Mouse (Mus musculus): Measurements from ENCODE around the gene Gm49336.

The Gm49336 gene

DNA sequence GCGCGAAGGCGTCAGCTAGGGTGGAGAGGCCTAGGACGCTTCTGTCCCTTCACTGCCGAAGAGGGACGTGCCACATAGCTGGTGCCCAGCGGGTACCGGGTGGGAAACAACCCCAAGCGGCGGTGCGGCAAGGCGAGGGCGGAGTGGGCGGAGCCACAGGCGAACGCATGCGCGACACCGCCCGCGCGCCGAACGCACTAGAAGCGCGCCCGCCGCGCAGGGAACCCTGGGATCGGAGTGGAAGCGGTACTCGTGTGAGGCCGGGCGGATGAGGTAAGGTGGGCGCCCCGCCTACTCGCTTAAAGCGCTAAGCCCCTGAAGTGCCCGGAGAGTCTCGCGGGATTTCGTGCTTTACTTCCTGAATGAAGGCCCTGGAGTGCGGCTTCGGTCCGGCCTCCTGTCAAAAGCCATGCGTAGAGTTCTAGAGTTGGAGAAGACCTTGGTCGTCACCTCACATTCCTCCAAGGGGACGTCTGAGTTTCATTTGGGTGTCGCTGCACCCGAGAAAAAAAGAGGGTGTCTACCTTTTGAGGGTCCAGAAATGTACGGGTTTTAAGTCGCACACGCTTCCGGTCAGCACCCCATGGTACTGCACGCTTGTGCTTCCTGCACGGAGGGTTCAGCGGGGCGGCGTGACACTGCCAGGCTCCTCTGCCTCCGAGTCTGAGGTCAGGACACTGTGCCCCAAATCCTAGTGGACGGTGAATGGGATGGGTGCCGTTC, at the start of gene Gm49336, which contains the start of gene Nupl1:
TSS of gene Gm49336 (minus strand) at position 227 of the 723 bp plus-strand sequence.
TSS of gene Nupl1 (minus strand) at position 151 of the 723 bp plus-strand sequence.
- peak; percentile 87 for DNase-seq (ENCODE audit: low spot score)

DNA sequence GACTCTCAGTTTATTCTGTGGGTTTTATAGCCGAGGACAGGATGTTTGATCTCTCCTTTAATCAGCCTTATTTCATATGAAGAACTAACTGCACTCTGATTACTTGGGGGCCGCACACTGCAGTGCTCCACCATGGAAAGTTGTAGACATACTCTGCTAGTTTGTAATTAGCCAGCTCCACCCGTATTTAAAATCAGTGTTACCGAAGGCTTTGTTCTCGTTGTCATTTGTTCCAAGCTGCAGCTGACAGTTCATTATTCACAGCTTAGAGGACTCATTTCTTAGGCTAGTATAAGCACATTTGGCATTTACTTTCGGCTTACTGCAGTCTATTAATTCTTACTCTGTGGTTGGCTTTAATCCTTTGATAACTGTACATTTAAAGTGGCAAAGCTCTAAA, 49.7 kb upstream of the Gm49336 start:
- no peak for DNase-seq (ENCODE audit: low spot score)

DNA sequence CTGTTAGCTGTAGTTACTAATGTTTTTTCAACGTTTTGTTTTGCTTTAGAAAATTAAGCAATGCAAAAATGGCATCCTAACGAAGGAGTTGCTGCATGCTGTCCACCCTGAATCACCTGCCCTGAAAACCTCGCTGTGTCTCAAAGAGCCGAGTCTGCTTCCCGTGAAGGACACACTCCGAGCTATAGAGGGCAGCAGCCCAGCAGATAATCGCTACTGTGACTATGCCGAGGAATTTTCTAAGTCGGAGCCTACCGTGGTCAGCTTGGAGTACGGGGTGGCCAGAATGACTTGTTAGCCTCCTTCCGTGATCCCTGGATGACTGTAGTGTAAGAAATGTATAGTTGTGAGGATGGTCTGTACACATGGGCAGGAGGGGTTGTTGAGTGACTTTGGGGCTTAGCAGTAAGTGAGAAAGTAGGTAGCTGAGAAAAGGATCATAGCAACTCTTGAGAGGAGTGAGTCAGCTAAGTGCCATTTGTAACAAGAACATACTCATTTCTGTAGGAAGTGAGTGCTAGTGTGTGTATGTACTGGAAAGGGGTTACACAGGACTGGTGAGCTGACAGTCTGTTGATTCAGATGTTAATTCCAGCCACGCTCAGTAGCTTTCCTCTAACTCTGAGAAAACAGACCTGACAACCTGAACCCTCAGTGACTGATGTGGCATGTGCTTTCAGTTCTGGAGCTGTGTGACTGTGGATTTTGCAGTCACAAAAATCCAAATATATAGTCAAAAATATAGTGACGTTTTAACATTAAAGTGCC, 49.1 kb upstream of the Gm49336 start:
- DNase-seq (ENCODE audit: low spot score), result no peak

DNA sequence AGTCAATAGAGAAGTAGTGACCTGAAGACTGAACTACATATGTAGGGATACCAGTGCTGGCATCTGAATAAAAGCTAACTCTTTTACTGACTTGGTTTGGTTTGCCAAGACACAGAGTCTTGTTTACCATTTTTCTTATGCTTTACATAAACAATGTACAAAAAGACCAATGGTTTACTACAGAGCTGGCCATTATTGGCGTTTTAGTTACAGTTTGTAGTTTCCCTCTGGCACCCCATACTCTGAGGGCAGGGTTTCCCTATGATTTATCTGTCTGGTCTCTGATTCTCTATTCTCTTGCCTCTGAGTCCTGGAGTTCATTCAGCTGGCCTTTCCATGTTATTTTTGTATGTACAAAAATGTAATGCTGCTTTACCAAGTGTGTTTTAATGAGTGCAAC, 44.2 kb upstream of the Gm49336 start:
- DNase-seq (ENCODE audit: low spot score), result no peak

DNA sequence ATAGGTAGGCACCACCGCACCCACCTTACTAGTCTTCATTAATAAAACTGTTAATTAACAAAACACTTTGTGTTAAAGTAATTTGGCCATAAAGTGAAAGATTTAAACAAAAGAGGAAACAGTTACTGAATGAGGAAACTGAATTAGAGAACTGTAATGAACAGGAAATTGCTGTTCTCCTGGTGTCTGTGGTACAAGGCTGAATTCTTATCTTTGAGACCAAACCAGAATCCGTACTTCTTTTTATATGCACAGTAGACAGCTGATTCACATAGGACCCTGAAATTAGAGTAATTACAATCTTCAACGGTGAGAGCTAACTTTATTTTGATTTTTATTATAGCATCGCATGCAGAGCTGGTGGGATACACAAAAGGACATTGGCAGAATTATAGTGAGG, 39.1 kb upstream of the Gm49336 start:
- DNase-seq (ENCODE audit: low spot score), result no peak

DNA sequence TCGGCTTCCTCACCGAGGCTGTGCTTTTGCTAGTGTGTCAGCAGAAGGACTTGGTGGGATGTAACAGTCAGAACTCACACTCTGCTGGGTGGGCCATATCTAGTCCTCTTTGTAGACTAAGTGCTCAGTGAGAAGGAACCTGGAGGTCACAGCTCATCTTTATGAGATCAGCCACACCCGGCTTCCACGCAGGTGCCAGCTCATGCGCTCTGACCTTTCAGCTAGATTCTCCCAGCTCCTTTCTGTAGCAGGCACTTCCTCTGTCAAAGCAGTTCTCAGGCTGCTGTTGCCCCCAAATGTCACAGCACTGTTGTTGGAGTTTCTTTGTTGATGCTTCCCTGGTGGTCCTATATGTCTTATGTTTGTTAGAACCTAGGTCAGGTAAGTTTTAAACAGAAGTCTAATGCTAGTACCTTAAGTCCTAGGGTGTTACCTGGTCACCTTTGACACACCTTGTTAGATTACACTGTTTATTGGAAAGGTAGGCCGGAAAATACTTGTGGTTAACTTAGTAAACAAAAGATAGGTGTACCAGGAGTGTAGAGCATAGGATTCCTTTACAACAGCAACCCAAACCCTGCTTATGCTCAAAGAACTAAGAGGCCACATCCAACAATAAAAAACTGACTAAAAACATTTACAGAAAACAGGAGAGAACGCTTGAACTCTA, 35.0 kb upstream of the Gm49336 start:
- no peak for DNase-seq (ENCODE audit: low spot score)

DNA sequence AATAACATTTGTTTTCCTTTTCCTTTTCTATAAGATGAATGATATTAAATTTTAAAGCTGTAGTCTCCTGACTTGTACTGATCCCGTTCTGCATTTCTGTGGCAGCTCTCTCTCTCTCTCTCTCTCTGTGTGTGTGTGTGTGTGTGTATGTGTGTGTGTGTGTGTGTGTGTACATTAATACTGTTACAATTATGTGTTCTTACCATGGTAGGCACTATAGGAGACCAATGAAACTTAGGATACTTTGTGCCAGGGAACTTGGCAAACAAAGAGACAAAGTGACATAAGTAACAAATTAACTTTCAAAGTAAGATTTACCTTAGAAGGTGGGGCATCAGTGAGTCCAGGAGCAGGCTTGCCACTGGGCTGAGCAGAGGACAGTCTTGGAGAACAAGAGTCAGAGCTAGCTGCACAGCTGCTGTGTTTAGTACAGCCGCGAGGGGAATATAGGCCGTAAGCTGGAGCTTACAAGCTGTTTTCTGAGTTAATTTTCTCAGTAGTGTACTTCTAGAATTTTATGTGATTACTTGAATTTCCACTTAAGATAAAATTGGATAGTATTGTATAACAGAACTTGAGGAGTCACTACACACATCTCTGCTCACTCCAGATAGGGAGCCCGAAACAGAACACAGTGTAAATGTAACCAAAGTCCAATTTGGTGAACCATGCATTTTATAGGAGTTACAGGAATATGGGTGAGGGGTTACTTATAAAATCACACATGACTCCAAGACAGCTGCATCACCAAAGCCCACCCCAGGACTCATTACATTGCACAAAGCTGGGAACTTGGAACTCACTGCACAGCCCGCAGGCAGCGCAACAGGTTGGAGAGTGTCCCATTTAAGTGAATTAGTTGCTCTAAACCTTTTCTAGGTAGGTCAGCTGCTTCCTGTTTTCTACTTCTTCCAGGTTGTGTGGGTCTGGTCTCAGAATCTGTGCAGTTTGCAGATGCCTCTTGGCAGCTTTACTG, 24.3 kb upstream of the Gm49336 start:
- DNase-seq (ENCODE audit: low spot score), result no peak

DNA sequence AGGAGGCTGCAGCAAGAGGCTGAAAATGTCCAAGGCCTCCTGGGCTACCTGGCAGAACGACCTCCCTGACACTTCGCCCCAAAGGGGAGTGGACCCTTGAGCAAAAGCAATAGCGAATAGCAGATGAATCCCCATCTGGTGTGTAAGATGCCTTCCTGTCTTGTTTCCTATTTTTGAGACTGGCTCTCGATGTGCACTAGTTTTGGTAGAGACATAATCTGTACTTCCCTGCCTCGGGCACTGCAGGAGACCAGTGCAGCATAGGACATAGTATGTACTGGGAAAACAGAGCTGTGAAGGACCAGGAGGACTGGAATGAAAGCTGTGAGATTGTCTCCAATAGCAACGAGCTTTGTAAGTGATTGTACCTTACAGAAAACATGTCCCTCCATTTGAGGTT, 22.0 kb upstream of the Gm49336 start:
- no peak for DNase-seq (ENCODE audit: low spot score)

DNA sequence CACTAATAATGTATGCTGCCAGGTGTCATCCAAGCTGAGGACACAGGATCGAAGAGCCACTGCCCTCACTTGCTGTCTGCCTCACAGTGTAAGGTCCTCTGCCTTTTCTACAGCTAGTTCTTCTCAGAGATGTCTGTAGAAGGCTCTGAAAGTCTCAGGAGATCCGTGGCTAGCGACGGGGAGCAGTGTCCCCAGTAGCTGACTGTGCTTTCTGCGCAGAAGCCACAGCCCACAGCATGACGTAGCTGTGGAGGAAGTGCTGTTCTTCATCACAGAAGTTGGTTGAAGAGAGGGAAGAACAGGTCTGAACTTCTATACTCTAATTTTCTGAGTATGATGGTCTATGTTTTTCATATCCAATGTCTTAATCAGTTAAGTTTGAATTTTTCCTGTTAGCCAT, 18.0 kb upstream of the Gm49336 start:
- no peak for DNase-seq (ENCODE audit: low spot score)

DNA sequence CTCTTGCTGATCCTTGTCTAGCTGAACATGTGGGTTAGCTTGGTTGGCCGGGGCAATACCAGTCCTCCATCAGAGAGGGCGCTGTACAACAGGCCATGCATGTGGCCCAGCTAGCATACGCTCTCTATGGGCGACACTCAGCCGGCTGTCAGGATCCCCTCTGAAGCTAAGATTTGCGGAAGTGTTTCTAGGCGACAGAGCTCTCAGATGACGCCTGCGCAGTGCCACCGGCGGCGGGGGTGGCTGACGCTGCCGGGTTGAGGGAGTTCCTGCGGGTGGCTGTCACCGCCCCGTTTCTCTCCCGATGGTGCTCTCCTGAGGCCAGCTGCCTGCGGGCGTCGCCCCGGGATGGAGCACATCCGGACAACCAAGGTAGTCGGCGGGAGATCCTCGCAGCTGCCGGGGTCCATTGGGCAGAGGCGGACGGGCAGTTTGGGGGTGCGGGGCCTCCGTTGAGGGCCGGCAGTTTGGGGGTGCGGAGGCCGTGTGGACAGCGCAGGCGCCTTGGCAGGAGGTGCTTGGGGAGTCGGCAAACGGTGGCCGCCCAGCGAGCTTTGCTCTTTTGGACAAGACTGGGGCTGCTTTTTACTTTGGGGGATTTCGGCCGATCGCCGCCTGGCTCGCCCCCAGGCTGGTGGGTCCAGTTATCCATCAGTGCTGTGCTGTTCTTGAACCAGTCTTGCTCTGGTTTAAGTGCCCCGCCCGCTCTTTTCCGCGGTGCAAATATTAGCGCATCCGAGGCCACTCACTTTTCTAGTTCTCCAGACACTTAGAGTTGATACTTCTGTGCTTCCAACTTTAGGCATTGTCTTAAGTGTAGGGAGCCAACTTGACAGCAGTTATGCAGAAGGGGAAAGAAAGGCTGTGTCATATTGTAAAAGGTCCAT, 13.9 kb upstream of the Gm49336 start, which contains the start of gene Mtmr6:
TSS of gene Mtmr6 (plus strand) at position 239 of the 887 bp plus-strand sequence.
- DNase-seq (ENCODE audit: low spot score), result peak; percentile 79

DNA sequence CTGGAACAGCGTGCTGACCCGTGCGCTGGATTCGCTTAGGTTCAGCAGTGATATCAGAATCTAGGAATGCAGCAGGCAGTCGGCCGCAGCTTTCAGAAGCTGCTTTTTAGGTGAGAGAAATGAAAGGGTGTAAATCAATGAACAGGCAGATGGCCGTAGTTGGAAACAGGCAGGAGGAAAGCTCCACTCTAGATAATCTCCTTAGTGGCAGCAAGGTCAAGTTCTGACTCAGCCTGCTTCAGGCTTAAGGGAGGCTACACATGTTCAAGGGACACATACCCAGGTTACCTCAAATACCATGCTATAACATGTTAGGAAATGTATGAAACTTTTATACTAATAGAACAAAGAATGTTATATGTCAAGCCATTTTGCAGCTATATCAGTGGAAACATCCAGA, 11.0 kb upstream of the Gm49336 start:
- no peak for DNase-seq (ENCODE audit: low spot score)

DNA sequence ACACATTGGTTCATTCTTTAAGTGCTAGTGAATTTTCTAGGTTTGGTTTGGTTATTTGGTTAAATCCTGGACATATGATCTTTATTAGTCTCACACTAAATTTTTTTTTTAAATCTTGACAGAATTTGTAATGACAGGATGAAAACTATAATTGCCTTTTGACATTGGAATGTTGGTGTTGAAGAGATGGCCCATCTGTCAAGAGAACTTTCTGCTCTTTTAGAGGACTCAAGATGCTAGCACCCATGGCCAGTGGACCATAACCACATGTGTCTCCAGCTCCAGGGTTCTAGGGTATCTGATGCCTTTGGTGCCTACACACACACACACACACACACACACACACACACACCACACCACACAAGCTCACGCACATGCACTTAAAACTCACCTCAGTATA, 6.5 kb upstream of the Gm49336 start:
- no peak for DNase-seq (ENCODE audit: low spot score)

DNA sequence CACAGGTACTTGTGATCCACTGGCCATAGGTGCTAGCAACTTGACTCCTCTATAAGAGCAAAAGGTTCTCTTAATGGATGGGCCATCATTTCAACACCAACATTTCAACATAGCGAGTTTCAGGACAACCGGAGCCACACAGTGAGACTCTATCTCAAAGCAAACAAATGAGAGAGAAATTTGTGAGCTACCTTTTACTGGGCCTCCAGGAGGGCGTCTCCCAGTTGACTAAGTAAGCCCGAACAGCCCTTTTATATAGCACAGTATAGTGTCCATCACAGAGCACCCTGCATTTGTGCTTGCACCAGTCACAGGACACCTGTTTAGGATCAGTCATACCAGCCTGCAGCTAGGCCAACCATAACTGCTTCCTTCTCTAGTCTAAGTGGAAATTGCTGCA, 5.8 kb upstream of the Gm49336 start:
- DNase-seq (ENCODE audit: low spot score), result no peak

DNA sequence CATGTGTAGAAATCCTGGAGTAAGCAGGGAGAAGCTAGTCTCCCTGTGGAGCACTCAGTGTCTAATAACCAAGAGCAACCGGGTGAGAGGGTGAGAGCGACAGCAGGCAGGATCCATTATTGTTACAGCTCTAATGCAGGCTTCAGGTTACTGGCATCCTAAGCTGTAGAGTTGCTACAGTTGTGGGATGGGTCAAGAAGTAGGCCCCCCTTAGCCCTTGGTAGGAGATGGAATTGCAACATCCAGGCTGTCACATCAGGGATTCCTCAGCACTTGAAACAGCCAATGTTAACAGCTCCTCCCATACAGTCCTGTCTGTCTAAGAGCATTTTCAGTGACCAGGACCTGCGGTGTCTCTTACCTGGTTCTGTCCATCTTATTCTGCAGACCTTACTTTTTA, 5.0 kb upstream of the Gm49336 start:
- DNase-seq (ENCODE audit: low spot score), result no peak

DNA sequence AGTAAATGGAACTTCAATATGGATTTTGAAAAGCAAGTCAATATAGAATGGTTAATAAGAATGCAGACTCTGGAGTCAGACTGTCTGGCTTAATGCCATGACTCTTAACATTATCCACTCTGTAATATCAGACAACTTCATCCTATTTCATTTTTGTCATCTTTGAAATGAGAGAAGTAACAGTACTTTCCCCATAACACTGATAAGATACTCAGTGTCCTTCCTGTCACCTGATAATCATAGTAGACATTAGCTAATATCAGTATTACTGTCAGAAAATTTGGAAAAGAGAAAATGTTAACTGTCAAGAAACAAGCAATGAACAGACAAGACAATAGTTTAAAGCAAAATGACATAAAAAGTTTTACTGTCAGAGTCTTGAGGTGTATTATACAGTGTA, 3.5 kb upstream of the Gm49336 start:
- no peak for DNase-seq (ENCODE audit: low spot score)

DNA sequence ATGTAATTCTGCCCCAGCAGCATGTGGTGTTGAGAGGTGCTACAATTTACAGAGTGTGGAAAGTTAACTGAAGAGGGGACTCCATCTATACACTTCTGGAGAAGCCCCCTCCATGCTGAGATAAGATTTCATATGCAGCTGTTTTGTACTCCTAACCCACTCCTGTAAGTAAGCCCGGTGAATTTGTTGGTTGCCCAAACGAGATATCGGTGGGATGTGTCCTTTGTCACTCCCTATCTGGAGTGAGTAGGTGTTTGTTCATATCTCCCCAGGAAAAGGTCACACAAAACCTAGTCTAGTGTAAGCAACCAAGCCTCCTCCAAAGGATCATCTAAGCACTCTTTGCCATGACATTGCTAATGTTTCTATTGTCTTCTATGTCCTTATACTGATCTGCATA, 2.2 kb upstream of the Gm49336 start:
- DNase-seq (ENCODE audit: low spot score), result no peak

DNA sequence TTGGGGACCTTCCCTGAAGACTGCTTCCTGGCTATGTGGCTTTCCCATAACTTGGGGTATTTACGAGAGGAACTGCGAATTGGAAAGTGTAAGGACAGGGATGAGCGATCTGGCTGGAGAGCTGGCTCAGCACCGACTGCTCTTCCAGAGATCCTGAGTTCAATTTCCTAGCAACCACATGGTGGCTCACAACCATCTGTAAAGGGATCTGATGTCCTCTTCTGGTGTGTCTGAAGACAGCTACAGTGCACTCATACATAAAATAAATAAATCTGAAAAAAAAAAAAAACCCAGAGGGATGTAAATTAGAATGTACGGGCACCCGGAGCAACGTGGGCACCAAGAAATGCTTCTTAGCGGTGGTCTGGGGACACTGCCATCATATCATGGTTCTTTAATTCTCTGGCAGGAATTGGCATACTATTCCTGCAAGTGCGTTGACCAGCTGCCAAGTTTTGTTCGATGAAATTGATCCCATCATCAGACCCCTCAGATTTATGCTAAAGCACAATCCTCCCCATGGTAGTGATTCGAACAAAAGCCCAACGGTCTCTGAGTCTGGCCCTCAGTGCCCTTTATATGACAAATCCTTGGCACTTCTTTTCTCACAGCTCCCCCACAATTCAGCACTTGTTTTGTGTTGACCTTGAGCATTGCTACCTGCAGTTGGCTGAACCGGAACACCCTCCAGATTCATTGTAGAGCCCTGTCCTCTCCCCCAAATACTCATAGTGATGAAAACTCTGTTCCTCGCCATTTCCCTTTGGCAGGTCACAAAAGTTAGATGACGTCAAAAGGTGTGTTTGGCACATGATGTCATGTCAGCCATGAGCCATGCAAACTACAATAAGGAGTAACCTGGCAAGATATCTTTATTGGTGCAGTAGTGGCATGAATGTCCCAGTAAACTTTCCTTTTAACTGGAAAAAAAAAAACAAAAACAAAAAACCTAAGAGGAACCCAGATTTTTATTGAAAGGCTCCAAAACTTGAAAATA, 995 bp upstream of the Gm49336 start:
- no peak for DNase-seq (ENCODE audit: low spot score)

DNA sequence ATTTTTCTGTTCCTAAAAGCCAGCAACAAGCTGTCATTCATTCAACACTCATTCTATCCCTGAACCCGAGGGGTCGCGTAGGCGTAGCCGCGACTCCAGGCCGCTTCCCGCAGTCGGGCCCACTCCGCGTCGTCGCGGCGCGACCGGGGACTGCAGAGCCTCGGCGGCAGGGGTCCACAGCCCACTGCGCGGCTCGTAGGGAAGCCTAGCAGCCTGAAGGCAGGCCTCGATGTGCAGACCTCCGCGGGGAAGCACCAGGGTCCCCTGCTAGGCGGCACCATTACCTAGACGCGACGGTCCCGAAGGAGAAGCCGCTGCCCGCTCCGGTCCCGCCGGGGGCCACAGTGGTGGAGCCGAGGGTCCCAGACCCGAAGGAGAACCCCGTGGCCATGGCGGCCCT, 428 bp downstream of the Gm49336 start:
- no peak for DNase-seq (ENCODE audit: low spot score)

DNA sequence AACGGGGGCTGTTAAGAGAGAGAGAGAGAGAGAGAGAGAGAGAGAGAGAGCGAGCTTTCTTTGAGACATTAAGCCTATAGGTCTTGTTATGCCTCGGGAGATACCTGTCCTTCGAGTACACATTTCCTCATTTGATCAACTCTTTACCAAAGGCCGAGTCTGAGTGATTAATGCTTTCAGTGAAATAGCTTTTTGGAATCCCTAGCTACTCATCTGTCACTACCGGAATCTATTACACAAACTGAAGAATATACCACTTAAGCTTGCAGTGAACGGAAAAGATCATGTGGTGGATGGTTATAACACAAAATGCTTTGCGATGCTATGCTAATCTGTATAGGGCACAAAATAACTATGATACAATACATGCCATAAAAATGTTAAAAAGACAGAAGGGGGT, 941 bp downstream of the Gm49336 start:
- DNase-seq (ENCODE audit: low spot score), result no peak
